13 mouse cellular contexts compared by ENCODE assay signal in the genomic region with DNA sequence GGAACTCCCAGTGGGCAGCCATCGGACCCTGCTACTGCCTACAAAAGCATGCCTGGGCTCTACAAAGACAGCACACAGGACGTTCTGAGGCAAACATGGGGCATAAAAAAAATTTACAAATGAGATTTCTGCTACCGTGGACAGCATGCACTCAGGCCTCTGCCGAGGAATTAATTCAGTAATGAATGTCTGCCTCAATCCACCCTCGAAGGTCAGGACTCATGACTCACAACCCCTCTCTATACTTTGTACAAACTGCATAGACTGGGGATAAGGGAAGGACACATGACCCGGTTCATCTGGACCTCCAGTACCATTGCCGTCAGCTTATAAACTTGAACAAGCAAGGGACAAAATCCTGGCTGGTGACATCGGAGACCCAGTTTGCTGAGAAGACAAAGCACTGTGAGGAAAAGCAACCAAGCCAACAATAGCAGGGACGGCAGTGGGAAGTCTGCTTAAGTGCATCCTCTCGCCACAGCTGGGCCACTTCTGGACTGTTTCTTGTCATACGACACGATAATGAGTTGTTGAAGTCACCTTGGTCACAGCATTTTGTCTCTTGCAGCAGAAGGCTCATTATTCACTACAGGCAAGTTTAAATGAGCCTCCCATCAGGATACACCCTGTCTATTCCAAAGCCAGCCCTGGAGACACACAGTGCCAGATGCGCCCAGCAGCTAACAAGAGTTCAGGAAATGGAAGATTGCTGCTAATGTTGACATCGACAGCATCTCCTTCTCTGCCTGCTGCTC.
DNase-seq lines count a peak whose midpoint lies in the region; ATAC-seq and TF ChIP-seq lines count a peak whose summit lies in the region.
"Had no signal": no experiment of that assay in that cellular context is flagged by ENCODE, and none has a peak within 500 bp of the region (broad histone marks: within the 10 kb centered on the region; RNA-seq: fewer than 3 reads in every experiment).

No protein-coding gene starts in this region.

- WGBS in lung, embryonic 14.5 days, result 46% methylated on average over 14 of the region's 14 CpGs
- 41% methylated on average over 14 of the region's 14 CpGs for WGBS in hindbrain, embryonic 14.5 days
- 53% methylated on average over 14 of the region's 14 CpGs for WGBS in neural tube, embryonic 15.5 days

- no peak overlapping the region for H3K27ac ChIP-seq in lung, embryonic 14.5 days (ENCODE audit: low read depth)
- peak overlapping the region; percentile 63 for H3K27ac ChIP-seq in hindbrain, embryonic 14.5 days
- 0 out of 2 replicates have a peak overlapping the region, but pooled peaks have one; percentile 24 for H3K27ac ChIP-seq in neural tube, embryonic 15.5 days (replicated peaks)
- H3K27ac ChIP-seq: lung, embryonic 15.5 days had no signal

- no peaks in the 10 kb centered on the region for H3K4me1 ChIP-seq in lung, embryonic 14.5 days (ENCODE audit: insufficient read depth)
- H3K4me1 ChIP-seq in hindbrain, embryonic 14.5 days (replicated peaks; ENCODE audit: control insufficient read depth, insufficient read depth, low read length), result peaks cover 21% of the 10 kb centered on the region; the same call in 1 of the 2 replicates
- peaks cover 17% of the 10 kb centered on the region for H3K4me1 ChIP-seq in neural tube, embryonic 15.5 days

- no peak overlapping the region for H3K9ac ChIP-seq in lung, embryonic 14.5 days
- no peak overlapping the region for H3K9ac ChIP-seq in hindbrain, embryonic 14.5 days
- H3K9ac ChIP-seq in neural tube, embryonic 15.5 days (replicated peaks), result no peak overlapping the region
- H3K9ac ChIP-seq: lung, embryonic 15.5 days had no signal

- no peaks in the 10 kb centered on the region for H3K9me3 ChIP-seq in lung, embryonic 14.5 days (ENCODE audit: low read depth, low read length)
- H3K9me3 ChIP-seq in hindbrain, embryonic 14.5 days (ENCODE audit: control insufficient read depth, low read length), result no peaks in the 10 kb centered on the region
- H3K9me3 ChIP-seq in neural tube, embryonic 15.5 days (replicated peaks), result no peaks in the 10 kb centered on the region
- H3K9me3 ChIP-seq: lung, embryonic 15.5 days had no signal

- no peak overlapping the region for H3K4me3 ChIP-seq in lung, embryonic 14.5 days (ENCODE audit: low read depth, low read length)
- H3K4me3 ChIP-seq in hindbrain, embryonic 14.5 days (replicated peaks; ENCODE audit: low read length), result no peak overlapping the region
- H3K4me3 ChIP-seq in neural tube, embryonic 15.5 days (replicated peaks), result no peak overlapping the region
- H3K4me3 ChIP-seq: lung, embryonic 15.5 days; myocyte had no signal

- H3K27me3 ChIP-seq in lung, embryonic 14.5 days (ENCODE audit: insufficient read depth, low read length), result no peaks in the 10 kb centered on the region
- H3K27me3 ChIP-seq in hindbrain, embryonic 14.5 days (ENCODE audit: control insufficient read depth, insufficient read depth, low read length), result no peaks in the 10 kb centered on the region
- H3K27me3 ChIP-seq in neural tube, embryonic 15.5 days (replicated peaks), result no peaks in the 10 kb centered on the region
- H3K27me3 ChIP-seq: lung, embryonic 15.5 days had no signal

- ATAC-seq in lung, embryonic 14.5 days (ENCODE audit: insufficient read depth), result peak; percentile 56; the same call in 1 of the 2 replicates
- ATAC-seq in hindbrain, embryonic 14.5 days (ENCODE audit: low FRiP score), result peak; percentile 74
- peak; percentile 35; the same call in 1 of the 2 replicates for ATAC-seq in neural tube, embryonic 15.5 days (ENCODE audit: low FRiP score)

- H3K4me2 ChIP-seq in lung, embryonic 14.5 days, result no peak overlapping the region
- H3K4me2 ChIP-seq in hindbrain, embryonic 14.5 days (replicated peaks), result no peak overlapping the region
- no peak overlapping the region for H3K4me2 ChIP-seq in neural tube, embryonic 15.5 days
- H3K4me2 ChIP-seq: lung, embryonic 15.5 days had no signal

- DNase-seq in embryo, embryonic 10.5 days (ENCODE audit: low spot score), result peak; percentile 5
- DNase-seq in embryo, embryonic 9.5 days (ENCODE audit: extremely low spot score), result no peak
- DNase-seq in lung, embryonic 14.5 days, result peak; percentile 35
- DNase-seq in lung, postnatal 4 days, result no peak
- no peak for DNase-seq in hindbrain, embryonic 14.5 days (ENCODE audit: low spot score)
- no peak for DNase-seq in Muller cell, postnatal 12 days (ENCODE audit: inconsistent ontology term)
- DNase-seq in frontal cortex, postnatal 36 days (ENCODE audit: low spot score in 2 of 2), result no peak
- DNase-seq: B cell, adult 2 months; gastrocnemius, postnatal 14 days; kidney, postnatal 36 days had no signal

- TF ChIP-seq CTCF in lung, embryonic 14.5 days (IDR thresholded peaks at IDR 0.05; ENCODE audit: low read depth), result no peak

- H3K36me3 ChIP-seq in lung, embryonic 14.5 days (ENCODE audit: insufficient read depth), result peaks cover 48% of the 10 kb centered on the region
- no peaks in the 10 kb centered on the region for H3K36me3 ChIP-seq in hindbrain, embryonic 14.5 days (replicated peaks; ENCODE audit: control insufficient read depth, insufficient read depth)
- H3K36me3 ChIP-seq in neural tube, embryonic 15.5 days, result no peaks in the 10 kb centered on the region

Comparison
In these comparisons a context has a peak if more than half of its experiments do, and no peak if none do; other contexts are left out.
1. DNase-seq: peak in embryo, embryonic 10.5 days (single experiment) and lung, embryonic 14.5 days (single experiment); none in embryo, embryonic 9.5 days (single experiment), lung, postnatal 4 days (0 of 2), hindbrain, embryonic 14.5 days (single experiment), Muller cell, postnatal 12 days (single experiment) and frontal cortex, postnatal 36 days (0 of 2).
2. Peak in every context shown above with its lines, with median percentiles within 50 percentile points of each other: ATAC-seq.